Mouse (Mus musculus) ovary, adult 2 months (tissue): Measurements from ENCODE around the gene Ms4a5. TPM values are rescaled to one million over a fixed set of nuclear protein-coding genes. Genes with fewer than 3 reads are reported as not detected.

ENCODE experiments used
- polyA plus RNA-seq: library from polyadenylated mRNA; depleted of rRNA; stranded (reverse); fragments of >200 nt; gene quantifications from 2 replicates; pipeline ENCODE4 v1.2.3, GENCODE M21; 2012; rRNA removed

Gene Ms4a5
- polyA plus RNA-seq = not detected in 2 replicates

DNA sequence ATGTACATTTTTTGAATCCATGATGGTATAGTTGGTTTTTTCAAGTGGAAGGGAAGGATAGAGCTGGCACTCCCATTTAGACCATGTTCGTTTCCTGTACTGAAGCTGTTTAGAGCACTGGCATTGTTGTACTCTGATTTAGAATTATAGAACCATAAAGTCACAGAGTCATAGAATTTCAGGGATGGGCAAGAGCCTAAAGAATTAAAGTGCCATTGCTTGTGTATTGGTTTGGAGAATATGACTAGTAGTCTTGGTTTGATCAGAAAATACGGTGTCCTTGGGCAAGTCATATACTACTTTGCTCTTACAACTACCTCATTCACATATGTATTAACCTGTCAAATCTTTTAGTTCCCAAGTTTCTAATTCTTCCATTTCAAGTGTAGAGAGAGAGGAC is at the start of gene Ms4a5:
Gene Ms4a5, minus strand, starts transcription at position 101 of the 400 bp plus-strand sequence.

DNA sequence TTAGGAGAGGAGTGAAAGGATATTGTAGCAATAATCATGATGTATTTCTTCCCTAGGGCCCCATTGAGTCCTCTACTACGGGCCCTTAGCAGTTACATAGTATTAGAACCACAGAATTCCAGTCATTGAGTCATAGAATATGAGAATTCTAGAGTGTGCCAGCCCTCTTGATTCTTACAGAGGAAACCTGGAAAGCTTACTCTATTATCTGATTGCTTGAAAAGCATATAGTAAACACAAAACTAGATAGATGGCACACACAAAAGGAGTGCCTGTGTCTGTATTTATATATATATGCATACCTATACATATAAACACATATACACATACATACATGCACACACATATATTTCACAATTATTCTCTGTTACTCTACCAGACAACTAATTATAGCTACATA is 30.7 kb upstream of the Ms4a5 start, which contains the start of gene Ms4a14:
Gene Ms4a14, minus strand, starts transcription at position 101 of the 400 bp plus-strand sequence.

DNA sequence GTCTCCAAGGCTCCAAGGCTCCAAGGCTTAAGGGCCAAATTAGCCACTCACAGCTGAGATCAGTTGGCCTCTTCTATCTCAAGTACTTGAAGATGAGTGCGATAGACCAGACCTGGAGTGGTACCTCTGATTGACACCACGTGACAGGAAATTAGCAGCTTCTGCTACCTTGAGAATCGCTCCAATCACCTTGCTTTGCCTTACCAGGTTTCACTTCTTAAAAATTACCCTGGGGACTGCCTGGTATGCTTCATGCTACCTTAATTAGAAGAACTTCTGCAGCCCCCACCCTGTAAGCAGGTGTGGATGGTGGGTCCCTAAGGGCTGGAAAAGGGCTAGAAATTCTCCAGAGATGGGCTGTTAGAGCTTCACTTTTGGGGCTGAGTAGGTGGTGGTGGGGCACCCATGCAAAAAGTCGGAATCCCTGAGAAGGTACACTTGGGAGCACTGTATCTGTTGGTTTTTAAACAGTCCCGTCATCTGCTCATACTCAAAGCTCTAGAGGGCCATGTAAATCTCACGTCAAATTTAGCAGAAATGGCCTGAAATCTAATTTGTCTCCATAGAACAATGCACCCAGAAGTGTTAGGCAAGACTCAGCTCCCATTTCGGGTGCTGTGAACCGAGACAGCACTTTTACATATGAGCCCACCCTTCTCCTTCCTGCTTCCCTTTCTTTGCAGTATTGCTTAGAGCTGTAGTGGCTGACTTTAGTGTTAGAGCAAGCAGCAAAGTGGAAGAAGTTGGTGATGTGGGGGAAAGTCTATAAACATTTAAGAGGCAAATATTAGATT is 17.4 kb downstream of the Ms4a5 start, which contains the start of gene Ms4a1:
Gene Ms4a1, minus strand, starts transcription at position 190 of the 794 bp plus-strand sequence.

DNA sequence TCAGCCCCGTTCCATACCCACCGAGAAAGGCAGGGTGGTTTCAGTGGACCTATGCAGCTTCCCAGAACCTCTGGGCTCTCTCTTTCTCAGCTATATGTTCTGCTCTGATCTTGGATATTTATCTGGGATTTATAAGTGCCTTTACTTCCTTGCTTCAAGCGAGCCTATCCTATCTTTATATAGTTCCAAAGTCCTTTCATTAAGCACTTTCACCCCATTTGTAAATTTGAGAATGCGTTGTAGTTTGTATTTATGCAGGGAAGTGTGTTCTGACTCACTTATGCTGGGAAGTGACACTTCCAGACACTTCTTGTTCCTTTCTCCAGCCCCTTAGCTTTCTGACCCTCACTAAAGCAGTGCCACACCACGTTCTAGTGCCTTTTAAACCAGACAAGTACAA is 51.3 kb downstream of the Ms4a5 start, which contains the start of gene Ms4a12:
Gene Ms4a12, minus strand, starts transcription at position 101 of the 400 bp plus-strand sequence.

Other genes starting within 250 kb of the Ms4a5 start
- 1.2 and 1.4 TPM in 2 replicates for gene Ms4a8a, start 202.8 kb downstream of the Ms4a5 start, polyA plus RNA-seq
- gene 1700017D01Rik, start 153.0 kb downstream of the Ms4a5 start, polyA plus RNA-seq = not detected in 2 replicates
- gene 1700025F22Rik, start 118.6 kb downstream of the Ms4a5 start, polyA plus RNA-seq = not detected in 2 replicates
- not detected in 2 replicates for gene Ms4a13, start 87.1 kb downstream of the Ms4a5 start, polyA plus RNA-seq
- gene Ms4a12, start 51.4 kb downstream of the Ms4a5 start, polyA plus RNA-seq = not detected in 2 replicates
- gene Ms4a1, start 17.6 kb downstream of the Ms4a5 start, polyA plus RNA-seq = 0.05 TPM in 1 of 2 replicates, not detected in the other
- gene Ms4a14, start 30.6 kb upstream of the Ms4a5 start, polyA plus RNA-seq = 0.15 and 0.25 TPM in 2 replicates
- 2.5 TPM in 2 replicates for gene Ms4a7, start 52.3 kb upstream of the Ms4a5 start, polyA plus RNA-seq
- gene Ms4a4a, start 91.7 kb upstream of the Ms4a5 start, polyA plus RNA-seq = 0.18 and 0.20 TPM in 2 replicates
- gene Ms4a4c, start 120.9 kb upstream of the Ms4a5 start, polyA plus RNA-seq = 0.11 and 0.48 TPM in 2 replicates
- gene Ms4a4b, start 159.7 kb upstream of the Ms4a5 start, polyA plus RNA-seq = 0.46 and 0.55 TPM in 2 replicates
- 1.8 and 2.4 TPM in 2 replicates for gene Ms4a6c, start 185.5 kb upstream of the Ms4a5 start, polyA plus RNA-seq
- not detected in 2 replicates for gene Gm8369, start 202.1 kb upstream of the Ms4a5 start, polyA plus RNA-seq
- gene Ms4a6b, start 232.6 kb upstream of the Ms4a5 start, polyA plus RNA-seq = 1.2 and 1.5 TPM in 2 replicates